Mouse (Mus musculus) lung, postnatal 0 days (tissue): ENCODE measurements at regions not wholly inside any gene's neighbourhood (a gene's known extent, or its start where the extent isn't known, plus 50 kb on each side); places are given as distances from the start of the nearest gene placed in this dataset.

Experiments
- ATAC-seq: fragments of 200-750 bp; cut with Nextera tagmentation; 2 replicates; pipeline ENCODE4 v1.8.0; 2017; ENCODE audit warnings: moderate library complexity
- DNase-seq: peaks from one replicate; pipeline ENCODE4 v3.0.0-alpha.2; 2016; ENCODE audit warnings: low spot score
- H3K27ac ChIP-seq: fragments of 300-500 bp; sonication (generic); 2 replicates; pipeline ENCODE4 v1.5.1; 2014; ENCODE audit warnings: antibody characterized with exemption, mild to moderate bottlenecking, low read length, mixed read lengths
- H3K27me3 ChIP-seq: fragments of 300-500 bp; sonication (generic); replicated peaks from 2 replicates; pipeline ENCODE4 v1.6.1; 2014; ENCODE audit warnings: low read length, mixed read lengths; ENCODE audit not compliant: insufficient read depth
- H3K36me3 ChIP-seq: fragments of 300-500 bp; sonication (generic); 2 replicates; pipeline ENCODE4 v1.6.1; 2014; ENCODE audit warnings: low read length, mixed read lengths; ENCODE audit not compliant: insufficient read depth
- H3K4me1 ChIP-seq: fragments of 300-500 bp; sonication (generic); 2 replicates; pipeline ENCODE4 v1.6.1; 2014; ENCODE audit warnings: antibody characterized with exemption, low read depth, low read length, mixed read lengths; ENCODE audit not compliant: insufficient read depth
- H3K4me2 ChIP-seq: fragments of 300-500 bp; sonication (generic); replicated peaks from 2 replicates; pipeline ENCODE4 v1.6.1; 2014; ENCODE audit warnings: low read depth, mild to moderate bottlenecking, low read length, moderate library complexity, mixed read lengths
- H3K4me3 ChIP-seq: fragments of 300-500 bp; sonication (generic); 2 replicates; pipeline ENCODE4 v1.5.1; 2014; ENCODE audit warnings: low read depth, low read length
- H3K9ac ChIP-seq: fragments of 300-500 bp; sonication (generic); replicated peaks from 2 replicates; pipeline ENCODE4 v1.6.1; 2014; ENCODE audit warnings: low read depth, mild to moderate bottlenecking
- H3K9me3 ChIP-seq: fragments of 300-500 bp; sonication (generic); 2 replicates; pipeline ENCODE4 v1.6.1; 2016; ENCODE audit warnings: low read length, mixed read lengths
- CTCF ChIP-seq: IDR thresholded peaks from 2 replicates; pipeline ENCODE4 v1.5.1; 2016; ENCODE audit warnings: antibody characterized with exemption, mild to moderate bottlenecking
- EP300 ChIP-seq: IDR thresholded peaks from 2 replicates; pipeline ENCODE4 v1.6.1; 2016; ENCODE audit warnings: antibody characterized with exemption, mild to moderate bottlenecking, control low read depth
- WGBS: fragments of 180-500 bp; shearing (Covaris S2); extraction: QIAGEN DNeasy Blood & Tissue Kit; methylation state at CpG from one replicate; pipeline ENCODE4 v1.1.7; 2014; 5-methylcytosine and 5-hydroxymethylcytosine counted together

- Histone ChIP-seq H3K36me3 (no peaks in the 10 kb centered on the region), H3K27me3 (no peaks in the 10 kb centered on the region), H3K4me2 (no peak overlapping the region), H3K9ac (no peak overlapping the region), H3K4me1 (no peaks in the 10 kb centered on the region), H3K27ac (no peak overlapping the region), H3K9me3 (no peaks in the 10 kb centered on the region), H3K4me3 (no peak overlapping the region)
- ATAC-seq (no peak), DNase-seq (no peak)
- TF ChIP-seq EP300 (no peak), CTCF (no peak)
- 68% methylated on average over 6 of the region's 6 CpGs for WGBS
Observed at GRCm38 (mm10) chrX:85329474-85330225, 80.2 kb downstream of the Fthl17a start.

- H3K36me3 ChIP-seq, result no peaks in the 10 kb centered on the region
- no peak overlapping the region for H3K4me2 ChIP-seq
- H3K27ac ChIP-seq, result no peak overlapping the region
- H3K4me3 ChIP-seq, result no peak overlapping the region
- no peaks in the 10 kb centered on the region for H3K9me3 ChIP-seq
- peak; percentile 19 for DNase-seq
- no peak for ATAC-seq
- H3K9ac ChIP-seq, result no peak overlapping the region
- no peaks in the 10 kb centered on the region for H3K4me1 ChIP-seq
- no peak for TF ChIP-seq EP300
- TF ChIP-seq CTCF, result no peak
- no peaks in the 10 kb centered on the region for H3K27me3 ChIP-seq
- 51% methylated on average over 3 of the region's 3 CpGs for WGBS
Observed at GRCm38 (mm10) chrX:85343517-85343916, 94.0 kb downstream of the Fthl17a start.

GRCm38 (mm10) chrX:85375296-85375695, 125.8 kb downstream of the Fthl17a start:
- H3K4me3 ChIP-seq, result no peak overlapping the region
- no peaks in the 10 kb centered on the region for H3K36me3 ChIP-seq
- no peak for ATAC-seq
- H3K4me2 ChIP-seq, result no peak overlapping the region
- no peak overlapping the region for H3K27ac ChIP-seq
- 54% methylated on average over 3 of the region's 3 CpGs for WGBS
- no peaks in the 10 kb centered on the region for H3K9me3 ChIP-seq
- TF ChIP-seq CTCF, result no peak
- TF ChIP-seq EP300, result no peak
- H3K4me1 ChIP-seq, result no peaks in the 10 kb centered on the region
- H3K27me3 ChIP-seq, result no peaks in the 10 kb centered on the region
- DNase-seq, result no peak
- H3K9ac ChIP-seq, result no peak overlapping the region

- no peak for TF ChIP-seq CTCF
- no peak for TF ChIP-seq EP300
- WGBS, result 96% methylated on average over 2 of the region's 2 CpGs
- DNase-seq (no peak), ATAC-seq (no peak)
- H3K9me3 ChIP-seq, result no peaks in the 10 kb centered on the region
- no peaks in the 10 kb centered on the region for H3K27me3 ChIP-seq
- H3K4me1 ChIP-seq, result no peaks in the 10 kb centered on the region
- H3K4me3 ChIP-seq, result no peak overlapping the region
- H3K36me3 ChIP-seq, result no peaks in the 10 kb centered on the region
- no peak overlapping the region for H3K27ac ChIP-seq
- H3K9ac ChIP-seq, result no peak overlapping the region
- no peak overlapping the region for H3K4me2 ChIP-seq
Observed at GRCm38 (mm10) chrX:85384452-85384851, 135.0 kb downstream of the Fthl17a start.
